Mouse (Mus musculus) hindbrain, embryonic 14.5 days (tissue): ENCODE measurements around the gene Ttc29. TPM values are rescaled to one million over a fixed set of nuclear protein-coding genes. Genes with fewer than 3 reads are reported as not detected.

Experiments used
- ATAC-seq: fragments of 200-750 bp; cut with Nextera tagmentation; 2 replicates; pipeline ENCODE4 v1.8.0; 2017; ENCODE audit warnings: moderate number of reproducible peaks, mild to moderate bottlenecking, moderate TSS enrichment, moderate library complexity; ENCODE audit not compliant: low FRiP score
- DNase-seq: peaks from one replicate; pipeline ENCODE4 v3.0.0-alpha.2; 2015; ENCODE audit warnings: low spot score
- H3K27ac ChIP-seq: fragments of 300-500 bp; sonication (generic); 2 replicates; pipeline ENCODE4 v1.5.1; 2014; ENCODE audit warnings: mild to moderate bottlenecking, moderate library complexity
- H3K27me3 ChIP-seq: fragments of 300-500 bp; sonication (generic); 2 replicates; pipeline ENCODE4 v1.6.1; 2014; ENCODE audit warnings: mild to moderate bottlenecking, low read length, mixed read lengths; ENCODE audit not compliant: control insufficient read depth, insufficient read depth
- H3K36me3 ChIP-seq: fragments of 300-500 bp; sonication (generic); replicated peaks from 2 replicates; pipeline ENCODE4 v1.6.1; 2014; ENCODE audit not compliant: control insufficient read depth, insufficient read depth
- H3K4me1 ChIP-seq: fragments of 300-500 bp; sonication (generic); replicated peaks from 2 replicates; pipeline ENCODE4 v1.6.1; 2014; ENCODE audit warnings: antibody characterized with exemption, low read length, mixed read lengths; ENCODE audit not compliant: control insufficient read depth, insufficient read depth
- H3K4me2 ChIP-seq: fragments of 300-500 bp; sonication (generic); replicated peaks from 2 replicates; pipeline ENCODE4 v1.6.1; 2014; ENCODE audit warnings: mild to moderate bottlenecking, moderate library complexity
- H3K4me3 ChIP-seq: fragments of 300-500 bp; sonication (generic); replicated peaks from 2 replicates; pipeline ENCODE4 v1.5.1; 2014; ENCODE audit warnings: mild to moderate bottlenecking, low read length
- H3K9ac ChIP-seq: fragments of 300-500 bp; sonication (generic); 2 replicates; pipeline ENCODE4 v1.6.1; 2014
- H3K9me3 ChIP-seq: fragments of 300-500 bp; sonication (generic); 2 replicates; pipeline ENCODE4 v1.6.1; 2016; ENCODE audit warnings: low read length; ENCODE audit not compliant: control insufficient read depth
- WGBS: fragments of 180-500 bp; shearing (Covaris S2); extraction: QIAGEN DNeasy Blood & Tissue Kit; methylation state at CpG from one replicate; pipeline ENCODE4 v1.1.7; 2014; 5-methylcytosine and 5-hydroxymethylcytosine counted together
- polyA plus RNA-seq: library from polyadenylated mRNA; unstranded; fragments of >200 nt; fragmentation: Nextera tagmentation; extraction: Ambion mirVana; gene quantifications from 2 replicates; pipeline ENCODE4 v1.2.1, GENCODE M21; 2014

The Ttc29 gene
- polyA plus RNA-seq, 1 experiment from 2014 or later = 1.1 TPM

DNA sequence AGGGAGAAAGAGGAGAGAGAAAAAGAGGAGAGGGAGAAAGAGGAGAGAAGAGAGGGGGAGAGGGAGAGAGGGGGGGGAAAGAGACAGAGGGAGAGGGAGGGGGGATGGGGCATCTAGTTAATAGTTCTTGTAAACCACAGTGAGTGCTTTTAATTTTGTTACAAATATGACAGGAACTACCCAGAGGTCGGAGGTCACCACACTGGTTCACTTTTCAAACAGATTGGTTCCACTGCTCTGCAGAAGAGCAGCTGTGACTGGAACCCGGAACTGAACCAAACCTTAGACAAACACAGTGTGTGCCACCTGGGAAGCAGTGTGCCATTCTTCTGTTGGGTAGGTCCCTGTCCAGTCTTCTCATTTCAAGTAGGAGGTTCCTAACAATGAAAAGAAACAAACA, 130.9 kb downstream of the Ttc29 start:
- H3K36me3 ChIP-seq = no peaks in the 10 kb centered on the region
- no peak overlapping the region for H3K27ac ChIP-seq
- ATAC-seq (no peak), DNase-seq (no peak)
- H3K4me1 ChIP-seq = peaks cover 13% of the 10 kb centered on the region
- 48% methylated on average over 2 of the region's 2 CpGs for WGBS
- H3K27me3 ChIP-seq = no peaks in the 10 kb centered on the region
- no peak overlapping the region for H3K4me3 ChIP-seq
- H3K9ac ChIP-seq = no peak overlapping the region
- no peaks in the 10 kb centered on the region for H3K9me3 ChIP-seq
- H3K4me2 ChIP-seq = no peak overlapping the region

DNA sequence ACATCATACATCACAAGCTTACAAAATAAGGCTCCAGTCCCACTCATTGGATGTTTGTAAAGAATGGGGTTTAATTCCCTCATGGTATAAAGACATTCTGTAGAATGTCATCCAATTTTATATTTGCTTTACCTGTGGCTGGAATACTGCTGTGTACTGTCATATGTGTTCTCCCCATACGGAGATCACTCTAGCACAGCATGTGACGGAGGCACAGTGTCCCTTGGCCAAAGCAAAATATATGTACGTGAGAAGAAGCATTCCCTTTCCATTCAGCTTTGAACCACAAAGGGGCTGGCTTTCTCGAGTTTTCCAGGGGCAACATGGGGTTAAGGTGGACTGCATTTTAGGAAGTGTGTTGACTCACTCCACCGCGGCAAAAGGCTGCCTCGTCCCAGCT, 132.6 kb downstream of the Ttc29 start:
- Histone ChIP-seq H3K9ac (no peak overlapping the region), H3K9me3 (no peaks in the 10 kb centered on the region), H3K27me3 (no peaks in the 10 kb centered on the region), H3K27ac (no peak overlapping the region), H3K4me3 (no peak overlapping the region), H3K36me3 (no peaks in the 10 kb centered on the region), H3K4me2 (peak overlapping the region; percentile 41), H3K4me1 (peaks cover 13% of the 10 kb centered on the region)
- WGBS = 32% methylated on average over 7 of the region's 7 CpGs
- 0 out of 2 replicates have a peak, but pooled peaks have one; percentile 5 for ATAC-seq
- DNase-seq = no peak

DNA sequence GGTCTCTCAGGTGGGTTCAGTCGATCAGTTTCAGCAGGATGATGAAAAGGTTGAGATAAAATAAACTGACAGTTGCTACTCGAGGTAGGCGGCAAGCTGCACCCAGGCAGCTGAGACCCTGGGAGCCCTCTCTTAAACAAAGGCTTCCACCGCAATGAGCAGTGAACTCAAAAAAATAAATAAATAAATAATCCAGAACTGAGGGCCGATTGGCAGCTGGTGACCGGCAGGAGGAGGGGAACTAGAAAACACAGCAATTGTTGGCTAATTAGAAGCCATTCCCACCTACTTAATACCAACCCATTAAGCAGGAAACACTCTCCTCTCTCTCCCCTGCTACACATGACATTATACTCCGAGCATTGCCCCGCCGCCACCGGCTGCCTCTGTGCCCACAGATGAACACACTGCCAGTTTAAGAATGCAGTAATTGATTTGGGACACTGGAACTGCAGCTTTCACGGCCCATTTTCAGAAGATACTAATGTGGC, 133.1 kb downstream of the Ttc29 start:
- H3K27me3 ChIP-seq = no peaks in the 10 kb centered on the region
- ATAC-seq (peak; percentile 89), DNase-seq (peak; percentile 49)
- WGBS = 9% methylated on average over 11 of the region's 11 CpGs
- no peaks in the 10 kb centered on the region for H3K36me3 ChIP-seq
- H3K9ac ChIP-seq = no peak overlapping the region
- no peak overlapping the region for H3K4me3 ChIP-seq
- no peaks in the 10 kb centered on the region for H3K9me3 ChIP-seq
- H3K4me2 ChIP-seq = peak overlapping the region; percentile 41
- H3K4me1 ChIP-seq = peaks cover 13% of the 10 kb centered on the region
- H3K27ac ChIP-seq = 0 out of 2 replicates have a peak overlapping the region, but pooled peaks have one; percentile 20

DNA sequence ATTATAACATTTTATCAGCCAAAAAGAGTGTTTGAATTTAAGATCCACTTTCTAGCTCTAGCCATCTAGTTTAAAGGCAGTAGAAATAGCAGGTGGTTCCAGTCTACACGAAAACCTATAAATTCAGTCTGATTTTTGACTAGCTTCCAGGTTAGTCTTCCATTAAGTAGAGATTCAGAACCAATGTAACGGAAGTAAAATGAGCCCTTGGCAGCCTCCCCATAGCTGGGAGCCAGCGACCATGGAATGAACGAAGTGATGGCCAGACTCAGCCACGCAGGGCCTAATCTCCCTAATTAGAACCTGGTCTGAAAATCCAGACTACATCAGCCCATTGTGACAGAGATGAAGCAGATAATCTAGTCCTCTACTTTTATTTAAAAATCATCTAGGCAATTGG, 140.8 kb downstream of the Ttc29 start:
- Histone ChIP-seq H3K9ac (no peak overlapping the region), H3K4me3 (no peak overlapping the region), H3K27me3 (no peaks in the 10 kb centered on the region), H3K36me3 (no peaks in the 10 kb centered on the region), H3K9me3 (no peaks in the 10 kb centered on the region), H3K4me1 (0 out of 2 replicates have a peak, but pooled peaks cover 1% of the 10 kb centered on the region), H3K4me2 (no peak overlapping the region), H3K27ac (no peak overlapping the region)
- no peak for DNase-seq
- ATAC-seq = no peak
- WGBS = 67% methylated on average over 5 of the region's 5 CpGs

DNA sequence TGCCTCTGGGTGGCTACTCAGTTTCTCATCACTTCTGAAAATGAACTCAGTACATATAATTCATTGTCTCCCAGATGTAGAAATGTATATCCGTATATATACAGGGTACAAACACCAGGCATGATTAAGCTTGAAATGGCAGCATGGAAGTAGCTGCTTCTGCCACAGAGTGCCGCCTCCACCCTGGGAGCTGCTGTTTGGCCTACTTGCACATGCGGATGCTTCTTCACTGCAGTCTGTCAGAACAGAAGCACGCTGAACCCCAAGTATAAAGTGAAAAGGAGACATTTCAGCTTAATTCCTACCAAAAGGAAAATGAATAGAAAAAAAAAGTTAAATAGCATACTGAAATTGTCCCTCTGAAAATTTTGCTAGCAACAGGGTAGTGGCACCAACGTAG, 141.7 kb downstream of the Ttc29 start:
- Histone ChIP-seq H3K4me2 (no peak overlapping the region), H3K9me3 (no peaks in the 10 kb centered on the region), H3K27me3 (no peaks in the 10 kb centered on the region), H3K4me1 (0 out of 2 replicates have a peak, but pooled peaks cover 3% of the 10 kb centered on the region), H3K27ac (no peak overlapping the region), H3K4me3 (no peak overlapping the region), H3K9ac (no peak overlapping the region), H3K36me3 (no peaks in the 10 kb centered on the region)
- WGBS = 88% methylated on average over 5 of the region's 5 CpGs
- ATAC-seq (no peak), DNase-seq (no peak)

DNA sequence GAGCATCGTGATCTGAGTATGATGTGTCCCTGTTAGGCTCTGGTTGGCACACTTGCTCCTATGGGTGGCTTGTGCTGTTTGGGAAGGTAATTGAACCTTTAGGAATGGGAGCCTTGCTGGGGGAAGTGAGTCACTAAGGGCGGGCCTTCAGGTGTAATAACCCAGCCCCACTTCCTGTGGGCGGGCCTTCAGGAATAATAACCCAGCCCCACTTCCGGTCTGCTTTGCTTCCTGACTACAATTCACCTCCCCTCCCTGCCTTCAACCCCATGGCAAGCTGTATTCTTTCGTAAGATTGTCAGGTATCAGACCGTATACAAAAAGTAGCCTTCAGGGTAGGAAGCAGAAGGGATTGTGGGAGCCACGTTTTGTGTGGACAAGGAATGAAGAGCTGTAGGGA, 177.7 kb downstream of the Ttc29 start:
- DNase-seq (no peak), ATAC-seq (no peak)
- no peaks in the 10 kb centered on the region for H3K36me3 ChIP-seq
- WGBS = 86% methylated on average over 7 of the region's 7 CpGs
- H3K9me3 ChIP-seq = no peaks in the 10 kb centered on the region
- no peak overlapping the region for H3K9ac ChIP-seq
- H3K4me3 ChIP-seq = no peak overlapping the region
- H3K27ac ChIP-seq = no peak overlapping the region
- no peaks in the 10 kb centered on the region for H3K4me1 ChIP-seq
- H3K27me3 ChIP-seq = no peaks in the 10 kb centered on the region
- H3K4me2 ChIP-seq = no peak overlapping the region

DNA sequence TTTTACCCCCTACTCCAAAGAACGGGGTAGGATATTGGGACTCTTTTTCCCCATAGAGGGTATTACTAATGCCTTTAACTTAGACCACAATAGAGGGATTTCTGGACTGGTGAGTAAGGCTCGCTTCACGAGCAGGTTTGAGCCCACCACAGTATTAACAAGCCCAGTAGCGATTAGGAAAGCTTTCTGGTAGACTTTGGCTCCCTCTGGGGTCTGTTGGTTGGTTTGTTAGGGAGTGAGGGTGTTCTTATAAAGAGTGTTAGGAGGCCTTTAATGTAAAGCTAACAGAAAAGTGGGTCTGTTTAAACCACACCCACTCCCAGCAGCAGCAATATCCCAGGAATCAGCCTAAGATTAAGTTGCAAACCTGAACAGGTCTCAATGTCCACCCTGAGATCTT, 206.2 kb downstream of the Ttc29 start:
- Histone ChIP-seq H3K27me3 (peaks cover 27% of the 10 kb centered on the region), H3K9ac (no peak overlapping the region), H3K27ac (no peak overlapping the region), H3K36me3 (no peaks in the 10 kb centered on the region), H3K4me1 (peaks cover 15% of the 10 kb centered on the region), H3K4me2 (peak overlapping the region; percentile 62), H3K9me3 (no peaks in the 10 kb centered on the region), H3K4me3 (no peak overlapping the region)
- 32% methylated on average over 4 of the region's 4 CpGs for WGBS
- DNase-seq (no peak), ATAC-seq (no peak)

DNA sequence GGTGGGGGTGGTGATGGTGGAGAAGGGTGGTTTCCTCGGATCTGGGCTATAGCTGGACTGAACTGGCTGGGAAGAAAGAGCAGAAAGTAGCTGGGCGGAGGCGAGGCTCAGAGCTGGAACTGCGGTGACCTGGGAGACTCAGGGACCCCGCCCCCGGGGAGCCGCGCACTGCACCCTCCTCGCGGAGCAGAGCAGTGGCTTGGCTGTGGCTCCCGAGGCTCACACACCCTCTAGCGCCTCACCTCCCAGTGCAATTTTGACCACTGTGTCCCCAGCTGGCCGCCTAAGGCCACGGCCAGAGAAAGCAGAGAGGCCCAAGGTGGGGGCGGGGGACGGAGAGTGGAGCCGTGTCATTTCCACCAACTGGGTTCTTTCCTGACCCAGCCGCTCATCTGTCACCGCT, 207.0 kb downstream of the Ttc29 start:
- H3K36me3 ChIP-seq = no peaks in the 10 kb centered on the region
- peak overlapping the region; percentile 62 for H3K4me2 ChIP-seq
- peak overlapping the region; percentile 16; the same call in 1 of the 2 replicates for H3K9ac ChIP-seq
- DNase-seq (no peak), ATAC-seq (peak; percentile 65; the same call in 1 of the 2 replicates)
- no peak overlapping the region for H3K27ac ChIP-seq
- under 1% methylated on average over 19 of the region's 19 CpGs for WGBS
- peak overlapping the region; percentile 21 for H3K4me3 ChIP-seq
- H3K27me3 ChIP-seq = peaks cover 33% of the 10 kb centered on the region
- H3K4me1 ChIP-seq = peaks cover 15% of the 10 kb centered on the region
- no peaks in the 10 kb centered on the region for H3K9me3 ChIP-seq

DNA sequence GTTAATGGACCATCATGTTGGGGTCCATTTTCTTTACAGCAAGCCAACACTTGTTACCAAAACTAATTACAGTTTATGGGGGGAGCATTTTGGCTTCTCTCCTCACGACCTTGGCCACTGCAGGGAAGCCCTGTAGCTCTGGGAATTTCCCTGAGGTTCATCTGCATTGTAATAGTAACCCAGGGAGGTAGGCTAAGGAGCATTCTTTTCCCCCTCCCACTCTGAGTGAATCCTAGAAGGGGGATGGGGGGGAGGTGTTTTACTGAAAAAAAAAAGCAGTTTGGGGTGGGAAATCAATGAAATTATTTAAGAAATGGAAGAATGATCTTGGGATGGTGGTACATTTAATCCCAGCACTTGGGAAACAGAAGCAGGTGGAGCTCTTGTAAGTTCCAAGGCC, 210.8 kb downstream of the Ttc29 start:
- peaks cover 64% of the 10 kb centered on the region for H3K27me3 ChIP-seq
- no peak overlapping the region for H3K9ac ChIP-seq
- no peak overlapping the region for H3K4me2 ChIP-seq
- H3K9me3 ChIP-seq = no peaks in the 10 kb centered on the region
- WGBS = 0% methylated on average over 1 of the region's 1 CpGs
- H3K4me3 ChIP-seq = no peak overlapping the region
- H3K36me3 ChIP-seq = no peaks in the 10 kb centered on the region
- ATAC-seq = no peak
- no peak overlapping the region for H3K27ac ChIP-seq
- no peak for DNase-seq
- peaks cover 31% of the 10 kb centered on the region for H3K4me1 ChIP-seq

DNA sequence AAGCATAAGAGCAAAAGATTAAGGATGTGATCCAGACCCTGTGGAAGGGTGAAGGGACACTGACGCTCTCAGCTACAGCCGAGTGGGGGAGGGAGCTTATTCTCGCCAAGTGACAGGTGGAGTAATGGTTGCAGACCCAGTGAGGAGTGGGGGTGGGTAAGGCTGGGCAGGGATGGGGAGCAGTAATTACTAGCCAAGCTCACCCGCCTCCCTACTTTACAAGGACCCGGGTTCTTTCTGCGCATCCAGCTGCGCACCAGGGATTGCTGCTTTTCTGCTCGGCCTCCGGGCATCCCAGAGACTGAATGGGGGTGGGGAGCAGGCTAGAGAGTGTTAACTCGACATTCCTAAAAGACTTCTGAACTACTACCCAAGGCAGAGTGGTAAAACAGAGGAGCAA, 213.4 kb downstream of the Ttc29 start:
- Histone ChIP-seq H3K27ac (peak overlapping the region; percentile 33; the same call in 1 of the 2 replicates), H3K9me3 (no peaks in the 10 kb centered on the region), H3K4me2 (peak overlapping the region; percentile 43), H3K4me1 (peaks cover 16% of the 10 kb centered on the region), H3K4me3 (peak overlapping the region; percentile 20; the same call in 1 of the 2 replicates), H3K36me3 (no peaks in the 10 kb centered on the region), H3K9ac (no peak overlapping the region), H3K27me3 (peaks cover 84% of the 10 kb centered on the region)
- WGBS = 2% methylated on average over 10 of the region's 10 CpGs
- peak; percentile 29 for ATAC-seq
- DNase-seq = no peak
